Mouse (Mus musculus): ENCODE results near the gene Colq. TPM values are rescaled to one million over a fixed set of nuclear protein-coding genes. Genes with fewer than 3 reads are reported as not detected.

Gene Colq
- total RNA-seq, 2 experiments from 2014 or later = 2.0 to 3.3 TPM

GRCm38 (mm10) chr14:31555021-31555420 lies 36.1 kb downstream of the Colq start:
- intact Hi-C loops (cut with DNase I) = no loop called here
- no peak for DNase-seq (ENCODE audit: extremely low spot score in 1 of 2, low spot score in 2 of 2)

GRCm38 (mm10) chr14:31543885-31544442 lies 47.2 kb downstream of the Colq start:
- DNase-seq (ENCODE audit: extremely low spot score in 1 of 2, low spot score in 2 of 2) = no peak
- intact Hi-C loops (cut with DNase I) = no loop called here

DNA sequence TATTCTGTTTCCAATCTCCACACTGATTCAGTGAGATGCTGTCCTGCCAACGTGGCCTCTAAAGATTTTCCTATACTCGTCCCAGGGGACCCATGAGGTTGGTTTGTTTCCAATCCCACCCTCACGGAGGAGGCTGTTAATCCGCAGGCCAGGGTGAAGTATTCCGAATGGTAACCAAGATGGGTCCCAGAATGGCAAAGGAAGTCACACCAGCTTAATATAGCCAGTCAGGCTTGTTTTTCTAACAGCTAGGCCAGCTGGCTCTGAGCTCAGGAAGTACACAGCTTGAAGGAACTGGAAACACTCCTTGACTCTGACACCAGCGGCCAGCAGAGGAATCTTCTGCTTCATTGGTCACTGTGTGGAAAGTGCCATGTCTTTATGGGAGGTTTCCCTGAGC lies 53.8 kb downstream of the Colq start:
- intact Hi-C loops (cut with DNase I) = no loop called here
- peak; percentile 7 to 41 for DNase-seq (ENCODE audit: extremely low spot score in 1 of 2, low spot score in 2 of 2)

GRCm38 (mm10) chr14:31532656-31533055 lies 58.5 kb downstream of the Colq start:
- intact Hi-C loops (cut with DNase I) = no loop called here
- DNase-seq (ENCODE audit: extremely low spot score in 1 of 2, low spot score in 2 of 2) = no peak

GRCm38 (mm10) chr14:31531506-31532148 lies 59.5 kb downstream of the Colq start:
- intact Hi-C loops (cut with DNase I) = no loop called here
- peak in 1 of 2 experiments; percentile 51 for DNase-seq (ENCODE audit: extremely low spot score in 1 of 2, low spot score in 2 of 2)

DNA sequence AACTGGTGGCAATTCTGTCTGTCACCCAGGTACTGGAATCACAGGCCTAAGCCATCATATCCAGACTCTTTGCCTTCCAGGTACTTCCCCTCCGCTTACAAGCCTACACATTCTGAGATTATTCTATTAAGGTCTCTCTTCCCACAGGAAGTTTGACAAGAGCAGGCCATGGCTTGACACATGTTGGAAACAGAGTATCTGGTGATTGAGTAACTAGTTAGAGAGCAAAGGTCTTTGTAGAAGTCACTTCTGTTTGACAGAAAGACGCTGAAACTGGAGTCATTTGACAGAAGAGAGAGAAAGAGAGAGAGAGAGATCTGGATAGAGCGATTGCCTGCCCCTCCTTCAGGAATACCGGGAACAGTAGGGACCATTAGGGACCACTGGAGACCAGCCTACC lies 60.3 kb downstream of the Colq start:
- intact Hi-C loops (cut with DNase I) = no loop called here

DNA sequence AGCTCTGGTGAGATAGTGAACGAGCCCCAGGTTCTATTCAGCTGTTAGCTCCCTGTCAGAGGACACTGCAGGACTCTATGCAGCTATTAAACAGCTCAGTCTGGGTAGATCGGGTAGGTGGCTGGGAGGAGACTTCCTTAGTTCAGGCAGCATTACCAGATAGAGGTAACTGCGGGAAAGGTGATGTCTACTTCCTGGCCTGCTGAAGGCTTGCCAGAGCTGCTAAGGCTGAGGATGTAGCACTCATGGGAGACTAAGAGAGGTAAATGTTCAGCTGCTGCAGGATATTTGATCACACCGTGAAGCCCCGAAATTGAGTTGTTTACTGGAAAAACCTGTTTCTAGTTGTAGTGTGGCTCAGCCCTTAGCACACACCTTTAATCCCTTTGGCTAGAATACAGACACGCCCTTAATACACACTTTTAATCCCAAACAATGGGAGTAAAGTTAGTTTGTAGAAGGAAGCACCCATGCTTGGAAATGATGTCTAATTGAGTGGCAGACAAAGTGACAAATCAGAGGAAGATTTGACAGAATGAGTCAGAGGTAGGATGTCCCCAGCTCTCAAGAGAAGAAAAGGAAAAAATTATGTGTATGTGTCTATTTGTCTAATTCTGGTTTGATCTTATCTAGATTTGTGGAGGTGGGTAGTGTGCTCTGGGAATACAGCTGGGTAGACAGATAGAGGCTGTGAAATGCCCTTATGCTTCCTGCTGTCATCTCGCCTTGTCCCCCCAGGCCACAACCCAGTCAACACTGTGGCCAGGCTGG lies 65.9 kb downstream of the Colq start:
- intact Hi-C loops (cut with DNase I) = no loop called here
- DNase-seq (ENCODE audit: extremely low spot score in 1 of 2, low spot score in 2 of 2) = no peak

More for the DNA sequence above, 60.3 kb downstream of the Colq start:
- no peak for DNase-seq (ENCODE audit: extremely low spot score in 1 of 2, low spot score in 2 of 2)

DNA sequence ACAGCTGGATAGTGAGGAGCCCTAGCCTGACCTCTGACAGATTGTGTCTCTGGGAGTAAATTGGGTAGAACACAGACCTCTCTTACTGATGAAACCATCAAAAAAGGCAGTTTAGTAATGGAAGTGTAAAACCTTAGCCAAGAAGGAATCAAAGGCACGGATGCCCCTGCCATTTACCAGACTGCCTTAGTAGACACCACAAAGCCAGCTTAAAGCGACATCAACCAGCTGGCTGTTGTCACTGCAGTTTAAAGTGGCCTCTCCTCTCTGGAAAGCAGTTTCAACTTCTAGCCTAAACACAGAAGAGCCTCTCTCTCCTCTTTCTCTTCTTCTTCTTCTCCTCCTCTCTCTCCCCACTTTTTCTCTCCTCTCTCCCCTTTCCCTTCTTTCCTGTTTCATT lies 69.8 kb downstream of the Colq start:
- intact Hi-C loops (cut with DNase I) = no loop called here
- DNase-seq (ENCODE audit: extremely low spot score in 1 of 2, low spot score in 2 of 2) = no peak

- DNase-seq (ENCODE audit: extremely low spot score in 1 of 2, low spot score in 2 of 2) = no peak
- intact Hi-C loops (cut with DNase I) = loop anchor here (2.0 kb wide), 1 partner anchor 86 kb away; no protein-coding TSS in a partner anchor
Observed at GRCm38 (mm10) chr14:31519165-31519564, 72.0 kb downstream of the Colq start.

GRCm38 (mm10) chr14:31515895-31516294 lies 75.2 kb downstream of the Colq start:
- no peak for DNase-seq (ENCODE audit: extremely low spot score in 1 of 2, low spot score in 2 of 2)
- intact Hi-C loops (cut with DNase I) = no loop called here

- intact Hi-C loops (cut with DNase I) = no loop called here
- no peak for DNase-seq (ENCODE audit: extremely low spot score in 1 of 2, low spot score in 2 of 2)
Observed at GRCm38 (mm10) chr14:31510322-31510721, 80.8 kb downstream of the Colq start.

DNA sequence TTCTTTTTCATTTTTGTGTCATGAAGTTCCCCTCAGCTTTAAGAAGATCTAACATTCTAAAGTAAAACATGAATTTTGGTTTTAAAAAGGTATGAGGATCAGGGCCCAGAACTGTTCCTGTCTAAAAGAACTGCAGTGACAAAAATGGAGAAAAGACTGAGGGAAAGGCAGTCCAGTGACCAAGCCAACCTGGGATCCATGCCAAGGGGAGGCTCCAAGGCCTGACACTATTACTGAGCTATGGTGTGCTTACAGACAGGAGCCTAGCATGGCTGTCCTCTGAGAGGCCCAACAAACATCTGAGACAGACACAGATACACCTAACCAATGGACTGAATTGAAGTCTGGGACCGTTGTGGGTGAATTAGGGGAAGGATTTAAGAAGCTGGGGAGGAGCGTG lies 81.2 kb downstream of the Colq start:
- intact Hi-C loops (cut with DNase I) = no loop called here

DNA sequence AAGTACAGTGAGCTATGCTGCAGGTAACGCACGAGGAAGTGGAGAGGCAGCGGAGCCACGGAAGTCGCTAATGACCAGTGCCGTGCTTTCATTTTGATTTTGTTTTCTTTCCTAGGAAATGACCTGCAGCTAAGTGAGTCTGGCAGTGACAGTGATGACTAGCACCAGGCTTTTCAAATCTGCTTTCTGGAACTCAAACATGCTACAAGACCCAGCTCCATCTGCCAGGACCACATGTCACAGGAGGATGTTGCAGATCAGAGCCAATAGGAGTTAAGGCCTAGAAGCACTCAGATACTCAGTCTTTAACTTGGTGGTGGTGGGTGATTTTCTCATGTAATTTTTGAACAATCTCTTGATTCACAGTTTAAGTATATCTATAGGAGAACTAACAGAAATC lies 84.7 kb downstream of the Colq start:
- no peak for DNase-seq (ENCODE audit: extremely low spot score in 1 of 2, low spot score in 2 of 2)
- intact Hi-C loops (cut with DNase I) = no loop called here

More for the DNA sequence above, 81.2 kb downstream of the Colq start:
- DNase-seq (ENCODE audit: extremely low spot score in 1 of 2, low spot score in 2 of 2) = no peak

DNA sequence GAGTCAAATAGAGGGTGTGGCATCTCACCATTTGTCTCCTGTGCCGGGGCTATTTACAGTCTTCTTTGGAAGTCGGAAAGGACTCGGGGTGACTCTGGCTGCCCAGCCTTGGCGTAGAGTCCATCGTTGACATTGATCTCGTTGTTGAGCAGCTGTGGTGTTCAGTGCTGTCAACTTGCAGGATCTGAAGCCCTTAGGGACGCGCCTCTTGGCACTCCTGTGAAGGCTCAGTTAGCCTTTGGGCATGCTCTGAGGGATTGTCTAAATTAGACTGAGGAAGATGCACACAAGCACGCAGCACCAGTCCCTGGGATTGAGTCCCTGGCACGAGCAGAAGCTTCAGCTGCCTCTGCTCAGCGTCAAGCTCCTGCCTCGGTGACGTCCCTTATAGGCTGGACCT lies 87.7 kb downstream of the Colq start:
- intact Hi-C loops (cut with DNase I) = no loop called here
- DNase-seq (ENCODE audit: extremely low spot score in 1 of 2, low spot score in 2 of 2) = no peak

DNA sequence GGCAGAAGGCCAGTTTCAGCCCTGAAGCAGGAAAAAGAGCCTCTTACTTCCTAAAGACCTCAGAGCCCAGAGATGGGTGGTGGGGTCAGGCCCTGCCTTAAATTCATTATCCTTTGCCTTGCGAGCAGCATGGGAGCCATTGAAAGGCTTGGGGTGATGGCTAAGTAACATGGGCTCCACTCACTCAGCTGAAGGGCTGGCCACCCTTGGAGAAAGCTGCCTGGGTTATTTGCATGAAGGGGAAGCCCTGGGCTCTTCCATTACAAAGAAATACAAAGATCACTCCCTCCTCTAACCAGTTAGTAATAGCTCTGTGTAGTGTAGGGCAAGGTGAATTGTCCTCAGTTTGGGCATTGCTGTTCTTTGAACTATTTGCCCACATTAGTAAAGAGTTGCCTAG lies 91.6 kb downstream of the Colq start:
- intact Hi-C loops (cut with DNase I) = no loop called here
- DNase-seq (ENCODE audit: extremely low spot score in 1 of 2, low spot score in 2 of 2) = no peak

GRCm38 (mm10) chr14:31496241-31496646 lies 94.9 kb downstream of the Colq start:
- intact Hi-C loops (cut with DNase I) = no loop called here
- no peak for DNase-seq (ENCODE audit: extremely low spot score in 1 of 2, low spot score in 2 of 2)

DNA sequence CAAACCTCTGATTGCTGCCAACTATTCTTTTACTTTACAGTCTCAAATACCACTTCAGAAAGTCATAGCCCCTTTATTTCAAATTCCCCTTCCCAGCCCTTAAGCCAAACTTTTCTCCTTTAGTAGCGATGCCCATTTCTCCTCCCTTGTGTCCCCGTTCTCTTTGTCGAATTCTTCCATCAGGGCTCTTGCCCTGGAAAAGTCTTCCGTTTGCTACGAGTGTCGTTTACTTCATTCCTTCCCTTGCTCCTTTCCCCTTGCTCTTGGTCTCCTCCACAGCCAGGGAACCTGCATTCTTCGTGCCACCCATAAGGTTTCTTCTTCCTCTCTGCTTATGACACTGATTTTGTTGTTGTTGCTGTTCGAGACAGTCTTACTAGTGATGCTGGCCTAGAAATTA lies 95.6 kb downstream of the Colq start:
- intact Hi-C loops (cut with DNase I) = no loop called here
- DNase-seq (ENCODE audit: extremely low spot score in 1 of 2, low spot score in 2 of 2) = no peak

- intact Hi-C loops (cut with DNase I) = no loop called here
Observed at GRCm38 (mm10) chr14:31494975-31495455, 96.1 kb downstream of the Colq start, which contains the start of gene Mettl6. TSS of gene Mettl6 (minus strand) at chr14:31495040.

DNA sequence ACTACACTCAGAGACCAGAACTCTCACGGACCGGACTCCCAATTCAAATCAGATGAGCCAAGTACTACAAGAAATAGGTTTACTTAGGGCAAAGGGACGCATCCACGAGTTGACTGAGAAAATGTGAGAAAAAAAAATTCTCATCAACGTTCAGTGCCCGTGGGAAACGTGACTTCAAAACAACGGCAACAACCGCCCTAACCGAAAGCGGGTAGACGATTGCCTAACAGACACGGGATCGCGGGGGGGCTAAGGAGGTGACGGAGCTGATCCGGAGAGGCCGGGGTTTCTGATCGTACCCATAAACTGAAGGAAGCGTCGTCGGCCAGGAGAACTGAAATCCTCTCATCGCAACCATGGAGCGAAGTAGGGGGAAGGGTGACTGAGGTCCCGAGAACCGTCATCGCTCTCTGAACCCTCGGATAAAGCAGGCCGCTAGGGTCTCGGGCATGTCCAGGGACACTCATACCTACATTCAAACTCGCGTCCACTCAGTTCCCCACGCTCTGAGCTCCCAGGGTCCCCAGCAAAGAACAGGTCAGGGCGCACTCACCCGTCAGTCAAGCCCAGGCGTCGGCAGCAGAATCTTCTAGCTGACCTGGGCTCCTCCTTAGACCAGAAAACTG lies 96.7 kb downstream of the Colq start, which contains the start of gene Eaf1:
Gene Eaf1 (plus strand): TSS at position 51 of the 626 bp plus-strand sequence.
- peak in 1 of 2 experiments; percentile 51 for DNase-seq (ENCODE audit: extremely low spot score in 1 of 2, low spot score in 2 of 2)
- intact Hi-C loops (cut with DNase I) = no loop called here

More at GRCm38 (mm10) chr14:31494975-31495455, 96.1 kb downstream of the Colq start, which contains the start of gene Mettl6:
- DNase-seq (ENCODE audit: extremely low spot score in 1 of 2, low spot score in 2 of 2) = peak; percentile 88 to 93
